Mouse (Mus musculus) hindbrain, postnatal 0 days (tissue): Measurements from ENCODE around the gene Igf1. TPM values are rescaled to one million over a fixed set of nuclear protein-coding genes. Genes with fewer than 3 reads are reported as not detected.

ENCODE experiments used
- ATAC-seq: fragments of 200-750 bp; cut with Nextera tagmentation; 2 replicates; pipeline ENCODE4 v1.8.0; 2017; ENCODE audit warnings: mild to moderate bottlenecking, moderate TSS enrichment, moderate library complexity
- DNase-seq: peaks from one replicate; pipeline ENCODE4 v3.0.0-alpha.2; 2015; ENCODE audit warnings: low spot score
- H3K27ac ChIP-seq: fragments of 300-500 bp; sonication (generic); 2 replicates; pipeline ENCODE4 v1.5.1; 2014; ENCODE audit warnings: mild to moderate bottlenecking
- H3K27me3 ChIP-seq: fragments of 300-500 bp; sonication (generic); 2 replicates; pipeline ENCODE4 v1.6.1; 2014; ENCODE audit warnings: low read length, mixed read lengths; ENCODE audit not compliant: insufficient read depth
- H3K36me3 ChIP-seq: fragments of 300-500 bp; sonication (generic); 2 replicates; pipeline ENCODE4 v1.6.1; 2014; ENCODE audit warnings: low read length, mixed read lengths; ENCODE audit not compliant: insufficient read depth
- H3K4me1 ChIP-seq: fragments of 300-500 bp; sonication (generic); 2 replicates; pipeline ENCODE4 v1.6.1; 2014; ENCODE audit warnings: antibody characterized with exemption, low read length, mixed read lengths; ENCODE audit not compliant: insufficient read depth
- H3K4me2 ChIP-seq: fragments of 300-500 bp; sonication (generic); 2 replicates; pipeline ENCODE4 v1.6.1; 2014; ENCODE audit warnings: low read depth, mild to moderate bottlenecking, low read length, moderate library complexity, mixed read lengths
- H3K4me3 ChIP-seq: fragments of 300-500 bp; sonication (generic); 2 replicates; pipeline ENCODE4 v1.5.1; 2014; ENCODE audit warnings: low read length
- H3K9ac ChIP-seq: fragments of 300-500 bp; sonication (generic); replicated peaks from 2 replicates; pipeline ENCODE4 v1.6.1; 2014; ENCODE audit warnings: mild to moderate bottlenecking, low read length, moderate library complexity, mixed read lengths
- H3K9me3 ChIP-seq: fragments of 300-500 bp; sonication (generic); 2 replicates; pipeline ENCODE4 v1.6.1; 2016; ENCODE audit warnings: low read length, mixed read lengths
- CTCF ChIP-seq: IDR thresholded peaks from 2 replicates; pipeline ENCODE4 v1.5.1; 2016; ENCODE audit warnings: antibody characterized with exemption, control low read depth, low read depth
- WGBS: fragments of 180-500 bp; shearing (Covaris S2); extraction: QIAGEN DNeasy Blood & Tissue Kit; methylation state at CpG from one replicate; pipeline ENCODE4 v1.1.7; 2014; 5-methylcytosine and 5-hydroxymethylcytosine counted together
- polyA plus RNA-seq: library from polyadenylated mRNA; unstranded; fragments of >200 nt; fragmentation: Nextera tagmentation; extraction: Ambion mirVana; gene quantifications from 2 replicates; pipeline ENCODE4 v1.2.1, GENCODE M21; 2015
- total RNA-seq: library from RNA; depleted of rRNA; stranded (reverse); fragments of >200 nt; gene quantifications from 2 replicates; pipeline ENCODE4 v1.2.3, GENCODE M21; 2014

Igf1 gene
- total and polyA plus RNA-seq, 2 experiments from 2014 or later: 9.1 to 14.6 TPM

GRCm38 (mm10) chr10:87880071-87880785, 22.2 kb downstream of the Igf1 start:
- no peak overlapping the region for H3K4me2 ChIP-seq
- no peak for ATAC-seq
- no peaks in the 10 kb centered on the region for H3K4me1 ChIP-seq
- H3K27me3 ChIP-seq: no peaks in the 10 kb centered on the region
- no peak overlapping the region for H3K9ac ChIP-seq
- H3K9me3 ChIP-seq: no peaks in the 10 kb centered on the region
- 93% methylated on average over 7 of the region's 7 CpGs for WGBS
- H3K36me3 ChIP-seq: no peaks in the 10 kb centered on the region
- H3K4me3 ChIP-seq: no peak overlapping the region
- no peak for DNase-seq
- no peak for TF ChIP-seq CTCF
- H3K27ac ChIP-seq: no peak overlapping the region

- 79% methylated on average over 2 of the region's 2 CpGs for WGBS
- ATAC-seq (no peak), DNase-seq (no peak)
- Histone ChIP-seq H3K4me2 (no peak overlapping the region), H3K27me3 (no peaks in the 10 kb centered on the region), H3K4me1 (no peaks in the 10 kb centered on the region), H3K27ac (no peak overlapping the region), H3K9ac (no peak overlapping the region), H3K36me3 (no peaks in the 10 kb centered on the region), H3K9me3 (no peaks in the 10 kb centered on the region), H3K4me3 (no peak overlapping the region)
- no peak for TF ChIP-seq CTCF
These were observed 27.4 kb downstream of the Igf1 start for GRCm38 (mm10) chr10:87885326-87886040.

GRCm38 (mm10) chr10:87889850-87890249, 31.8 kb downstream of the Igf1 start:
- Histone ChIP-seq H3K27me3 (no peaks in the 10 kb centered on the region), H3K4me2 (no peak overlapping the region), H3K9ac (no peak overlapping the region), H3K36me3 (no peaks in the 10 kb centered on the region), H3K9me3 (0 out of 2 replicates have a peak, but pooled peaks cover 4% of the 10 kb centered on the region), H3K27ac (no peak overlapping the region), H3K4me1 (no peaks in the 10 kb centered on the region), H3K4me3 (no peak overlapping the region)
- TF ChIP-seq CTCF: no peak
- ATAC-seq (no peak), DNase-seq (no peak)

GRCm38 (mm10) chr10:87892256-87892655, 34.2 kb downstream of the Igf1 start:
- H3K4me2 ChIP-seq: no peak overlapping the region
- H3K4me3 ChIP-seq: no peak overlapping the region
- H3K27ac ChIP-seq: no peak overlapping the region
- ATAC-seq (no peak), DNase-seq (no peak)
- H3K9ac ChIP-seq: no peak overlapping the region
- H3K9me3 ChIP-seq: 0 out of 2 replicates have a peak, but pooled peaks cover 4% of the 10 kb centered on the region
- TF ChIP-seq CTCF: no peak
- H3K27me3 ChIP-seq: no peaks in the 10 kb centered on the region
- H3K4me1 ChIP-seq: no peaks in the 10 kb centered on the region
- no peaks in the 10 kb centered on the region for H3K36me3 ChIP-seq

GRCm38 (mm10) chr10:87893272-87893671, 35.2 kb downstream of the Igf1 start:
- DNase-seq (no peak), ATAC-seq (no peak)
- no peaks in the 10 kb centered on the region for H3K36me3 ChIP-seq
- H3K4me1 ChIP-seq: no peaks in the 10 kb centered on the region
- H3K4me2 ChIP-seq: no peak overlapping the region
- no peak overlapping the region for H3K4me3 ChIP-seq
- no peak overlapping the region for H3K27ac ChIP-seq
- H3K27me3 ChIP-seq: no peaks in the 10 kb centered on the region
- TF ChIP-seq CTCF: no peak
- H3K9me3 ChIP-seq: 0 out of 2 replicates have a peak, but pooled peaks cover 4% of the 10 kb centered on the region
- no peak overlapping the region for H3K9ac ChIP-seq
- WGBS: 83% methylated on average over 1 of the region's 1 CpGs

- Histone ChIP-seq H3K4me2 (no peak overlapping the region), H3K36me3 (no peaks in the 10 kb centered on the region), H3K4me3 (no peak overlapping the region), H3K27me3 (no peaks in the 10 kb centered on the region), H3K4me1 (no peaks in the 10 kb centered on the region), H3K9ac (no peak overlapping the region), H3K27ac (no peak overlapping the region), H3K9me3 (0 out of 2 replicates have a peak, but pooled peaks cover 4% of the 10 kb centered on the region)
- DNase-seq (no peak), ATAC-seq (no peak)
- 88% methylated on average over 4 of the region's 4 CpGs for WGBS
- no peak for TF ChIP-seq CTCF
These were observed 36.5 kb downstream of the Igf1 start for GRCm38 (mm10) chr10:87894461-87895120.

GRCm38 (mm10) chr10:87895351-87895750, 37.3 kb downstream of the Igf1 start:
- 0 out of 2 replicates have a peak, but pooled peaks cover 4% of the 10 kb centered on the region for H3K9me3 ChIP-seq
- WGBS: 64% methylated on average over 2 of the region's 2 CpGs
- TF ChIP-seq CTCF: no peak
- H3K4me3 ChIP-seq: no peak overlapping the region
- H3K9ac ChIP-seq: no peak overlapping the region
- H3K27me3 ChIP-seq: no peaks in the 10 kb centered on the region
- no peak overlapping the region for H3K27ac ChIP-seq
- ATAC-seq (no peak), DNase-seq (no peak)
- no peaks in the 10 kb centered on the region for H3K4me1 ChIP-seq
- H3K4me2 ChIP-seq: no peak overlapping the region
- no peaks in the 10 kb centered on the region for H3K36me3 ChIP-seq
